Mouse (Mus musculus) macrophage (primary cell): ENCODE measurements around the gene Ccl1. TPM values are rescaled to one million over a fixed set of nuclear protein-coding genes. Genes with fewer than 3 reads are reported as not detected.

ENCODE experiments used
- H3K27ac ChIP-seq: fragments of 350-480 bp; formaldehyde crosslinking; 2 replicates; pipeline ENCODE4 v1.9.0; 2021
- H3K36me3 ChIP-seq: fragments of 350-480 bp; formaldehyde crosslinking; 2 replicates; pipeline ENCODE4 v1.9.0; 2021; ENCODE audit errors: inconsistent target
- H3K4me3 ChIP-seq: fragments of 350-480 bp; formaldehyde crosslinking; 2 replicates; pipeline ENCODE4 v1.9.0; 2021; ENCODE audit errors: inconsistent target
- H3K79me2 ChIP-seq: fragments of 350-480 bp; formaldehyde crosslinking; 2 replicates; pipeline ENCODE4 v1.9.0; 2021; ENCODE audit errors: inconsistent target
- WGBS: methylation state at CpG from one replicate; pipeline ENCODE4 v1.1.7; 2026; ENCODE audit warnings: inconsistent platforms; ENCODE audit not compliant: missing documents; 5-methylcytosine and 5-hydroxymethylcytosine counted together
- polyA plus RNA-seq: library from polyadenylated mRNA; stranded (reverse); fragments of 250-400 nt; gene quantifications from 3 replicates; pipeline ENCODE4 v1.2.4, GENCODE M21; 2018; ENCODE audit warnings: inconsistent platforms

Gene Ccl1
- polyA plus RNA-seq, 1 experiment from 2014 or later, result not detected

- H3K79me2 ChIP-seq, result no peaks in the 10 kb centered on the region
- no peak overlapping the region for H3K4me3 ChIP-seq
- H3K27ac ChIP-seq, result no peak overlapping the region
- WGBS, result 43% methylated on average over 6 of the region's 6 CpGs
- H3K36me3 ChIP-seq, result no peaks in the 10 kb centered on the region
These were observed 122.1 kb downstream of the Ccl1 start for GRCm38 (mm10) chr11:82183281-82183935.

- H3K27ac ChIP-seq, result no peak overlapping the region
- H3K79me2 ChIP-seq, result no peaks in the 10 kb centered on the region
- WGBS, result 75% methylated on average over 6 of the region's 6 CpGs
- H3K36me3 ChIP-seq, result no peaks in the 10 kb centered on the region
- no peak overlapping the region for H3K4me3 ChIP-seq
These were observed 123.1 kb downstream of the Ccl1 start for GRCm38 (mm10) chr11:82182401-82182800.

- Histone ChIP-seq H3K27ac (no peak overlapping the region), H3K4me3 (no peak overlapping the region), H3K36me3 (no peaks in the 10 kb centered on the region), H3K79me2 (no peaks in the 10 kb centered on the region)
- WGBS, result 88% methylated on average over 8 of the region's 8 CpGs
These were observed 124.2 kb downstream of the Ccl1 start for GRCm38 (mm10) chr11:82181331-82181730.

GRCm38 (mm10) chr11:82178161-82178560, 127.3 kb downstream of the Ccl1 start:
- no peaks in the 10 kb centered on the region for H3K36me3 ChIP-seq
- H3K4me3 ChIP-seq, result no peak overlapping the region
- H3K27ac ChIP-seq, result no peak overlapping the region
- 65% methylated on average over 5 of the region's 5 CpGs for WGBS
- no peaks in the 10 kb centered on the region for H3K79me2 ChIP-seq

- no peaks in the 10 kb centered on the region for H3K79me2 ChIP-seq
- H3K36me3 ChIP-seq, result no peaks in the 10 kb centered on the region
- 41% methylated on average over 5 of the region's 5 CpGs for WGBS
- no peak overlapping the region for H3K27ac ChIP-seq
- H3K4me3 ChIP-seq, result no peak overlapping the region
These were observed 127.8 kb downstream of the Ccl1 start for GRCm38 (mm10) chr11:82177711-82178110.

GRCm38 (mm10) chr11:82174794-82175193, 130.7 kb downstream of the Ccl1 start:
- Histone ChIP-seq H3K27ac (peak overlapping the region; percentile 61), H3K36me3 (no peaks in the 10 kb centered on the region), H3K79me2 (no peaks in the 10 kb centered on the region), H3K4me3 (no peak overlapping the region)
- WGBS, result 30% methylated on average over 3 of the region's 3 CpGs

GRCm38 (mm10) chr11:82173491-82173890, 132.0 kb downstream of the Ccl1 start:
- Histone ChIP-seq H3K79me2 (no peaks in the 10 kb centered on the region), H3K4me3 (no peak overlapping the region), H3K27ac (peak overlapping the region; percentile 61), H3K36me3 (no peaks in the 10 kb centered on the region)
- WGBS, result 96% methylated on average over 2 of the region's 2 CpGs

- Histone ChIP-seq H3K27ac (peak overlapping the region; percentile 67), H3K36me3 (no peaks in the 10 kb centered on the region), H3K4me3 (no peak overlapping the region), H3K79me2 (no peaks in the 10 kb centered on the region)
- 53% methylated on average over 7 of the region's 7 CpGs for WGBS
These were observed 134.0 kb downstream of the Ccl1 start for GRCm38 (mm10) chr11:82171316-82172071.

- Histone ChIP-seq H3K79me2 (no peaks in the 10 kb centered on the region), H3K27ac (no peak overlapping the region), H3K4me3 (no peak overlapping the region), H3K36me3 (no peaks in the 10 kb centered on the region)
- WGBS, result 98% methylated on average over 4 of the region's 4 CpGs
These were observed 136.0 kb downstream of the Ccl1 start for GRCm38 (mm10) chr11:82169456-82169855.

GRCm38 (mm10) chr11:82168308-82168707, 137.2 kb downstream of the Ccl1 start:
- Histone ChIP-seq H3K27ac (no peak overlapping the region), H3K79me2 (no peaks in the 10 kb centered on the region), H3K36me3 (no peaks in the 10 kb centered on the region), H3K4me3 (no peak overlapping the region)
- 95% methylated on average over 2 of the region's 2 CpGs for WGBS

GRCm38 (mm10) chr11:82163285-82163684, 142.2 kb downstream of the Ccl1 start:
- no peaks in the 10 kb centered on the region for H3K79me2 ChIP-seq
- no peak overlapping the region for H3K27ac ChIP-seq
- no peaks in the 10 kb centered on the region for H3K36me3 ChIP-seq
- no peak overlapping the region for H3K4me3 ChIP-seq
- 81% methylated on average over 8 of the region's 8 CpGs for WGBS

GRCm38 (mm10) chr11:82159126-82159525, 146.4 kb downstream of the Ccl1 start:
- 100% methylated on average over 2 of the region's 2 CpGs for WGBS
- Histone ChIP-seq H3K27ac (no peak overlapping the region), H3K4me3 (no peak overlapping the region), H3K36me3 (no peaks in the 10 kb centered on the region), H3K79me2 (no peaks in the 10 kb centered on the region)

- no peak overlapping the region for H3K4me3 ChIP-seq
- 49% methylated on average over 7 of the region's 7 CpGs for WGBS
- peak overlapping the region; percentile 55 for H3K27ac ChIP-seq
- no peaks in the 10 kb centered on the region for H3K79me2 ChIP-seq
- no peaks in the 10 kb centered on the region for H3K36me3 ChIP-seq
These were observed 165.9 kb downstream of the Ccl1 start for GRCm38 (mm10) chr11:82139492-82140094.

GRCm38 (mm10) chr11:82136196-82136595, 169.3 kb downstream of the Ccl1 start:
- no peaks in the 10 kb centered on the region for H3K79me2 ChIP-seq
- no peak overlapping the region for H3K27ac ChIP-seq
- H3K36me3 ChIP-seq, result no peaks in the 10 kb centered on the region
- 88% methylated on average over 2 of the region's 2 CpGs for WGBS
- H3K4me3 ChIP-seq, result no peak overlapping the region

GRCm38 (mm10) chr11:82132977-82133376, 172.5 kb downstream of the Ccl1 start:
- no peaks in the 10 kb centered on the region for H3K36me3 ChIP-seq
- no peaks in the 10 kb centered on the region for H3K79me2 ChIP-seq
- H3K4me3 ChIP-seq, result no peak overlapping the region
- 59% methylated on average over 1 of the region's 1 CpGs for WGBS
- H3K27ac ChIP-seq, result no peak overlapping the region
